Mouse (Mus musculus) myocyte (in vitro differentiated cells): ENCODE data around the gene AI464131. TPM values are rescaled to one million over a fixed set of nuclear protein-coding genes. Genes with fewer than 3 reads are reported as not detected.

Experiments used
- H3K27me3 ChIP-seq: one replicate; pipeline ENCODE4 v1.6.1; 2011; ENCODE audit not compliant: control insufficient read depth, insufficient read depth, insufficient read length
- H3K36me3 ChIP-seq: one replicate; pipeline ENCODE4 v1.6.1; 2011; ENCODE audit not compliant: control insufficient read depth, insufficient read depth
- H3K4me2 ChIP-seq: one replicate; pipeline ENCODE4 v1.6.1; 2011; ENCODE audit warnings: low read depth, control low read depth
- H3K4me3 ChIP-seq: one replicate; pipeline ENCODE4 v1.5.1; 2011; ENCODE audit warnings: mild to moderate bottlenecking, control low read depth, moderate library complexity
- H3K79me2 ChIP-seq: one replicate; pipeline ENCODE4 v1.6.1; 2011; ENCODE audit not compliant: control insufficient read depth, insufficient read depth
- H3ac ChIP-seq: one replicate; pipeline ENCODE4 v1.6.1; 2011; ENCODE audit not compliant: control insufficient read depth, insufficient read length
- CEBPB ChIP-seq: IDR thresholded peaks from 2 replicates; pipeline ENCODE4 v1.6.1; 2011; ENCODE audit warnings: mild to moderate bottlenecking, moderate library complexity; ENCODE audit not compliant: poor library complexity, insufficient read depth, severe bottlenecking
- E2F4 ChIP-seq: IDR thresholded peaks from one replicate; pipeline ENCODE4 v1.6.1; 2011; ENCODE audit warnings: mild to moderate bottlenecking, control low read depth, moderate library complexity; ENCODE audit not compliant: insufficient read depth
- MAX ChIP-seq: IDR thresholded peaks from one replicate; pipeline ENCODE4 v1.6.1; 2011; ENCODE audit warnings: low read depth, mild to moderate bottlenecking, control low read depth
- MYOD1 ChIP-seq, 3 experiments: IDR thresholded peaks; one replicate each; pipeline ENCODE4 v1.6.1; 2011; ENCODE audit warnings: control low read depth in 2 of 3, low read depth in 2 of 3, mild to moderate bottlenecking in 2 of 3, moderate library complexity in 1 of 3; ENCODE audit not compliant: insufficient read length in 2 of 3, control insufficient read depth in 1 of 3
- MYOG ChIP-seq, 3 experiments: IDR thresholded peaks; one replicate each; pipeline ENCODE4 v1.6.1; 2011; ENCODE audit warnings: control low read depth in 2 of 3, low read depth in 2 of 3, mild to moderate bottlenecking in 2 of 3; ENCODE audit not compliant: insufficient read length in 2 of 3, control insufficient read depth in 1 of 3, insufficient read depth in 1 of 3
- POLR2A ChIP-seq: IDR thresholded peaks from one replicate; pipeline ENCODE4 v1.6.1; 2011; ENCODE audit warnings: low read depth, mild to moderate bottlenecking, control low read depth, moderate library complexity; ENCODE audit not compliant: insufficient read length
- POLR2AphosphoS2 ChIP-seq: IDR thresholded peaks from one replicate; pipeline ENCODE4 v1.6.1; 2011; ENCODE audit warnings: low read depth, control low read depth; ENCODE audit not compliant: insufficient read length
- REST ChIP-seq: IDR thresholded peaks from one replicate; pipeline ENCODE4 v1.6.1; 2011; ENCODE audit warnings: mild to moderate bottlenecking, control low read depth, moderate library complexity; ENCODE audit not compliant: insufficient read depth, insufficient read length
- SRF ChIP-seq: IDR thresholded peaks from one replicate; pipeline ENCODE4 v1.6.1; 2011; ENCODE audit warnings: low read depth; ENCODE audit not compliant: control insufficient read depth, insufficient read length
- TCF12 ChIP-seq: IDR thresholded peaks from one replicate; pipeline ENCODE4 v1.6.1; 2011; ENCODE audit warnings: mild to moderate bottlenecking, control low read depth; ENCODE audit not compliant: poor library complexity, insufficient read depth, severe bottlenecking
- TCF3 ChIP-seq: IDR thresholded peaks from one replicate; pipeline ENCODE4 v1.6.1; 2011; ENCODE audit warnings: low read depth, control low read depth; ENCODE audit not compliant: insufficient read length
- USF1 ChIP-seq: IDR thresholded peaks from one replicate; pipeline ENCODE4 v1.6.1; 2011; ENCODE audit warnings: low read depth, mild to moderate bottlenecking, control low read depth, moderate library complexity
- polyA plus RNA-seq: library from polyadenylated mRNA; unstranded; fragments of >200 nt; fragmentation: generic; extraction: Trizol; gene quantifications from one replicate; pipeline ENCODE4 v1.2.1, GENCODE M21; 2012; ENCODE audit warnings: missing spikeins

The AI464131 gene
- polyA plus RNA-seq, 1 experiment = 33.9 TPM

DNA sequence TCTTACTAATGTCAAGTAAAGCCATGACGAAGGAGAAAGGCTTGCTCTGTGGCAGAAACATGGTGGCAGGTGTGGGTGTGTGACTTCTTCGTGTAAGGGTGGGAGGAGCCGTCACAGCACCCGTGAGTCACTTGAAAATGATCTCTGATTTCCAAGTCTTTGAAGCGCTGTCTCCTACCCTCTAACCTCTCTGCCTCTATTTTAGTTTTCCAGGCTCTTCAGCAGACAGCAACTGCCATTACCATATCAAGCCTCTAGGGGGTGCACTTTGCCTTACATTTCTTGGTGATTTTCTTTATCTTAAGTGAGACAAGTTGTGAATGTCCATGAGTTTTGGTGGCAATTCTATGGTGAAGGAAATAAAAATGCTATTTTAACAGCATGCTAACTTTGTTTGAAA is 19.9 kb upstream of the AI464131 start:
- TF ChIP-seq REST (no peak), SRF (no peak), POLR2AphosphoS2 (no peak), E2F4 (no peak), MYOD1 (IDR thresholded peaks at IDR 0.05; ENCODE audit: control insufficient read depth in 1 of 3, insufficient read length in 2 of 3, low read depth in 2 of 3) (no peak)
- Histone ChIP-seq H3K79me2 (no peaks in the 10 kb centered on the region), H3K4me3 (no peak overlapping the region), H3K4me2 (no peak overlapping the region), H3K36me3 (no peaks in the 10 kb centered on the region), H3K27me3 (peaks cover 18% of the 10 kb centered on the region), H3ac (no peak overlapping the region)

DNA sequence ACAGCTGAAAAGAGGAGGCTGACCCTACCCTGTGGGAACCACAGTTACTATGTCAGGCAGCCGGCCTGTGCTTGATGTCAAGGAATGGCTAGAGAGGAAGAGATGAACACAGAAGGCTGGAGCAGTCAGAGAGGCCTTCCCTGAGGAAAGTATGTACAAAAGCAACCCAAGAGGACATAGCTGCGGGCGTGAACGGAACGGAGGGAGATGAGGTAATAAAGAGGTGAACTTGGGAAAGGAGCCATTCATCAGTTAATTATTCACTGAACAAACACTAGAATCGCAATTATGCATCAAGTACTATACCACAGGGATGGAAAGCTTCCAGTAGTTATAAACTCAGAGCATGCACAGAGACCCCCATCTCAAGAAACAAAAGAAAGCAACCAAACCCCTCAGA is 19.3 kb upstream of the AI464131 start:
- TF ChIP-seq MAX (no peak), POLR2A (no peak), TCF3 (no peak)
- H3ac ChIP-seq = no peak overlapping the region
- H3K79me2 ChIP-seq = no peaks in the 10 kb centered on the region
- peaks cover 19% of the 10 kb centered on the region for H3K27me3 ChIP-seq
- H3K36me3 ChIP-seq = no peaks in the 10 kb centered on the region
- no peak overlapping the region for H3K4me2 ChIP-seq
- no peak overlapping the region for H3K4me3 ChIP-seq

DNA sequence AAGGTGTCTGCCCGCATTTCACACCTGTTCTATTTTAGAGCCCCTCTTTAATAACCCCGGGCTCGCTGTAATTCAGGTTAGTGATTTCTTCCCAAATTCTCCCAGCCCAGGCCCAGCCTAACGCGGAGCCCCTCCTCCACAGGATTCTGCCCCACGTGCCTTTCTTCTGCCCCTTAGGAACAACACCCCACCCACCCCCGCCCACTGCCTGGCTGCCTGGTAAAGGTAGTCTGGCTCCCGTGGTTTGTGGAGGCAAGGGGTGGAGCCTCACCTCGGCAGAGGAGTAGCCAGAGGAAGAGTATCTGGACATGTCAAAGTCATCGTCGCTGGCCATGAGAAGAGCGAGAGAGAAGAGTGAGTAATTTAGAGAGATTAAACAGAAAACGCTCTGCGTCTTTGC is 17.8 kb upstream of the AI464131 start:
- TF ChIP-seq TCF3 (no peak), POLR2A (no peak), MYOD1 (IDR thresholded peaks at IDR 0.05; ENCODE audit: control insufficient read depth in 1 of 3, insufficient read length in 2 of 3, low read depth in 2 of 3) (no peak), REST (no peak), SRF (no peak), MYOG (IDR thresholded peaks at IDR 0.05; ENCODE audit: control insufficient read depth in 1 of 3, insufficient read depth in 1 of 3, insufficient read length in 2 of 3, low read depth in 2 of 3) (no peak), TCF12 (no peak), MAX (no peak), E2F4 (no peak), USF1 (no peak), POLR2AphosphoS2 (no peak), CEBPB (no peak)
- Histone ChIP-seq H3K36me3 (no peaks in the 10 kb centered on the region), H3K4me2 (no peak overlapping the region), H3K79me2 (no peaks in the 10 kb centered on the region), H3K27me3 (peaks cover 15% of the 10 kb centered on the region), H3ac (no peak overlapping the region), H3K4me3 (no peak overlapping the region)

DNA sequence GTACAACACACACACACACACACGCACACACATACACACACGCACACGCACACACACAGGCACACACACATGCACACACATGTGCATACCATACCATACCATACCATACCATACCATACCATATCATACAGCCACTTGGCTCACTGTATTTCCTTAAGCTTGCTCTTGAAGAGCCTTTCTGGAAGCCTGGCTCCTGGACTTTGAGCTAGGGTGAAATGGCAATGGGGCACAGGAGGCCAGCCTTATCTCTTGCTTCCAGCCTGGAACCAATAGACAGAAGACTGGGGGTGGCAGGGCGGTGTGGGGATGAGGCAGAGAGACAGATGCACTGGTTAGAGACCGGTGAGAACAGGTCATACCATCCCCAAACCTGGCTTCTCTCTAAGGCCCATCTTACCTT is 16.3 kb upstream of the AI464131 start:
- H3ac ChIP-seq = no peak overlapping the region
- H3K27me3 ChIP-seq = peaks cover 10% of the 10 kb centered on the region
- no peak overlapping the region for H3K4me3 ChIP-seq
- H3K36me3 ChIP-seq = no peaks in the 10 kb centered on the region
- no peak overlapping the region for H3K4me2 ChIP-seq
- no peaks in the 10 kb centered on the region for H3K79me2 ChIP-seq
- no peak for TF ChIP-seq TCF12
- no peak for TF ChIP-seq MAX
- TF ChIP-seq MYOG (IDR thresholded peaks at IDR 0.05; ENCODE audit: control insufficient read depth in 1 of 3, insufficient read depth in 1 of 3, insufficient read length in 2 of 3, low read depth in 2 of 3) = no peak
- TF ChIP-seq MYOD1 (IDR thresholded peaks at IDR 0.05; ENCODE audit: control insufficient read depth in 1 of 3, insufficient read length in 2 of 3, low read depth in 2 of 3) = no peak
- no peak for TF ChIP-seq SRF
- TF ChIP-seq POLR2AphosphoS2 = no peak
- no peak for TF ChIP-seq USF1
- no peak for TF ChIP-seq TCF3
- TF ChIP-seq CEBPB = no peak
- no peak for TF ChIP-seq REST
- no peak for TF ChIP-seq POLR2A
- no peak for TF ChIP-seq E2F4

DNA sequence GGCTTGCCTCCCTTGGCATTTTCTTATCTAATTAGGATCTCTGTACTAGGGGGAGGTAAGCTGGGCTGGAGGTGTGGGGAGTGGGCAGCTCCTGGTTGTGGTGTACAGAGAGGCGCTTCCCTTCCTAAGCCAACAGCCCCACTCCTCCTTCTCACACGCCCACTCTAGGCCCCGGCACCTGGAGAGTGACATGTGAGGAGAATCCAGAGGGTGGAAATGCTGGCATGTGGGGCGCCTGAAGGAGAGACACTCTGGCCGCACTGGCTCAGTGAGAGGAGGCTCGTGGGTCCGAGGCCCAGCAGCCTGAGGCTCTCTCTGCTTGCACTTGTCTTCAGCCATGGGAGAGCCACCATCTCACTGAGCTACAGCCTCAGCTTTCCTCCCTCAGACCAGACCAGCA is 15.5 kb upstream of the AI464131 start:
- TF ChIP-seq TCF12 (no peak), REST (no peak), MAX (no peak), MYOD1 (IDR thresholded peaks at IDR 0.05; ENCODE audit: control insufficient read depth in 1 of 3, insufficient read length in 2 of 3, low read depth in 2 of 3) (no peak), POLR2AphosphoS2 (no peak), E2F4 (no peak), MYOG (IDR thresholded peaks at IDR 0.05; ENCODE audit: control insufficient read depth in 1 of 3, insufficient read depth in 1 of 3, insufficient read length in 2 of 3, low read depth in 2 of 3) (no peak), USF1 (no peak), POLR2A (no peak), SRF (no peak)
- H3K79me2 ChIP-seq = no peaks in the 10 kb centered on the region
- no peak overlapping the region for H3K4me3 ChIP-seq
- H3K36me3 ChIP-seq = no peaks in the 10 kb centered on the region
- H3K27me3 ChIP-seq = peaks cover 10% of the 10 kb centered on the region
- no peak overlapping the region for H3ac ChIP-seq
- H3K4me2 ChIP-seq = no peak overlapping the region
